Mouse (Mus musculus) adrenal gland, postnatal 4 days (tissue): Measurements from ENCODE around the gene Senp6. TPM values are rescaled to one million over a fixed set of nuclear protein-coding genes. Genes with fewer than 3 reads are reported as not detected.
A peak's percentile ranks its signal among the peaks of the same experiment; 100 is the strongest.
"Not testable (repeated sequence)": the region's sequence is repeated elsewhere in the genome, so short reads cannot be mapped to it uniquely, and the experiment has no call there.

Source experiments
- DNase-seq, 2 experiments: peaks; one replicate each; pipeline ENCODE4 v3.0.0; 2021 to 2022; ENCODE audit warnings: low spot score in 2 of 2, mixed read lengths in 2 of 2
- long read RNA-seq, 2 experiments: library from polyadenylated mRNA; stranded (forward); transcript quantifications; one replicate each; pipeline ENCODE4 v2.0.0; 2021
- total RNA-seq, 2 experiments: library from RNA; stranded (reverse); gene quantifications; 2 replicates each; pipeline ENCODE4 v1.2.3; 2021

The Senp6 gene
- 100 to 1,000 TPM; 144 to 156 TPM for total RNA-seq
- long read RNA-seq, experiment 1, full-length matches to known transcripts, result 14 of 48 reads
- long read RNA-seq, experiment 1, partial matches to known transcripts, result 2 of 48 reads
- long read RNA-seq, experiment 1, other reads (novel, unspliced or antisense), result 32 of 48 reads
- long read RNA-seq, experiment 2, full-length matches to known transcripts, result 37 of 139 reads
- long read RNA-seq, experiment 2, partial matches to known transcripts, result 39 of 139 reads
- long read RNA-seq, experiment 2, other reads (novel, unspliced or antisense), result 63 of 139 reads

DNA sequence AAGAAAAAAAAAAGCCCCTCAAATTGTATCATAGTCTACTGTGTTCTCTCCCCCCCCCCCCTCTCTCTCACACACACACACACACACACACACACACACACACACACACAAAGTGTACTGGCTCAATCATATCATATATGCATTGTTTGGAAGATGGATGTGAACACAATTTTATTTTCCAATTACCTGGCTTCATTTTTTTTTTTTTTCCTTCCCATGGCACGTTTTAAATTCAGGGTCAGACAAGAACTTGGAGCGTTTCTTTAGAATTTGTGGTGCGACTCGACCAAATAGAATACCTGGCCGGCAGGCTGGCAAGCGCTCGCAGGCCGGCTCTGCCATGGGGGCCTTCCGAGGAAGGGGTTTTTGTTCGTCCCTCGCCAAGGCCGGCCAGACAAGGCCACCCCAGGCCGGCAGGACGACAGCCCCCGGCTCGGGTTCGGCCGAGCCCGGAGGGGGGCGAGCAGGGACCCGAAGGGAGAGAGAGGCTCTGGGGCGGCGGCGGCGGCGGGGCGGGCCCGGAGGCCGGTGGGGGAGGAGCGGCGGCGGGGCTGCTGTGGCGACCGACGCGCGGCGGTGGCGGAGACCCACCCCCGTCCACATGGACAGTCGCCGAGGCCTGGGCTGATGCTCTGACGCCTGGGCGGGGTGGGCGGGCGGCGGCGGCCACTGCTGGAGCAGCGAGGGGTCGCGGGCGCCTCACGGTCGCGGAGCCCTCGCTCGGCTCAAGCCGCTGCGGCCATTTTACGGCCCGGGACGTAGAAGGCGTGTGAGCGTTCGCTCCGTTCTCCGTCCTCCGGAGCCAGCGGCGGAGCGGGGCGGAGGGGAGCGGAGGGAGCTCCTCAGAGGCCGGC, at the start of gene Senp6:
Gene Senp6, plus strand, starts transcription at position 537 of the 854 bp plus-strand sequence.
- DNase-seq, result peak in 1 of 2 experiments; percentile 55

DNA sequence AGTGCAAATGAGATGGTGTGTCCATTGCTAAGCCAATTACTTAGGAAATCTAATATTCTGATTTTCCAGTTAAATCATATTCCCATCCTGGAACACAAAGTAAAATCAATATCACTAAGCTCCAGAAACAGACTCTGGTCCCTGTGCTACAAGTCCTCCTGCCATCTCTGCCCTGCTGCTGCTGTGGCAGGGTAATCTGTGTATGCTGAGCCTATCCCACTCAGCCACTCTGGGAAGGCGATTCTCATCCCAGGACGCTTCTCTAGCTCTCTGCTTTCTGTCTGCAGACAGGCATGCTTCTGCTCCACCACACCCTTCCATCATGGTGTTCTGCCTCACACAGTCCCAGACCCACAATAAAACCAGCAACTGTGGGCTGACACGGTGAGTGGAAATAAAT, 46.3 kb upstream of the Senp6 start:
- DNase-seq, result no peak

DNA sequence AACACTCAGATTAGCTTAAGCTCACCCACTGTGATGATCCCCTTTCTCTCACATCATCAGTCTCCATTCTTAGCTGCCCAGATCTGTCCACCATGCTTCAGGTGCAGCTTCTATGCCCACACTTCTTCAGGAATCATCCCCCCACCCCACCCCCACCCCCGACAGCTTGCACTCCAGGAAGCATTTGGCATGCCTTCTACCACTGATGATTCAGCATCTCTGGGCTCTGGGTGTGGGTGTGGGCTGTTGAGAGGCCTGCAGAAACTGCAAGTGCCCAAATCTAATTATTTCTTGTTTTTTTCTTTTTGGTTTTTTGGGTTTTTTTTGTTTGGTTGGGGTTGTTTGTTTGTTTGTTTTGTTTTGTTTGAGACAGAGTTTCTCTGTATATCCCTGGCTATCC, 45.1 kb upstream of the Senp6 start:
- no peak for DNase-seq

DNA sequence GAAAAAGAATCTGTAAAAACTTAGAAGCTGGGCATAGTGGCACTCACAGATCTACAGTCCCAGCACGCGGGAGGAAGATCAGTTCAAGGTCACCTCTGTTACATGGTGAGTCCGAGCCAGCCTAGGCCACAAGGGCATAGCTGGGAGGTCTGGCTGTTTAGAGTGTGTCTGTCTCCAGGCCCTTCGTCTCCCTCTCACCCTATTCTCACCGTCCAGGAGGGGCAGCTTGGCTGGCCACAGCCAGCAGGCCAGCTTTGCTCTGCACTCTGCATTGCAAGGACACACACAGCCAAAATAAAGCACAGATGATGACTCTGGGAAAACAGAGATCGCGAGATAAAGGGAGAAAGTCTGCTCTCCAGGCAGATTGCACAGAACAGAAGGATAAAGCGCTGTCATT, 43.9 kb upstream of the Senp6 start:
- no peak for DNase-seq

DNA sequence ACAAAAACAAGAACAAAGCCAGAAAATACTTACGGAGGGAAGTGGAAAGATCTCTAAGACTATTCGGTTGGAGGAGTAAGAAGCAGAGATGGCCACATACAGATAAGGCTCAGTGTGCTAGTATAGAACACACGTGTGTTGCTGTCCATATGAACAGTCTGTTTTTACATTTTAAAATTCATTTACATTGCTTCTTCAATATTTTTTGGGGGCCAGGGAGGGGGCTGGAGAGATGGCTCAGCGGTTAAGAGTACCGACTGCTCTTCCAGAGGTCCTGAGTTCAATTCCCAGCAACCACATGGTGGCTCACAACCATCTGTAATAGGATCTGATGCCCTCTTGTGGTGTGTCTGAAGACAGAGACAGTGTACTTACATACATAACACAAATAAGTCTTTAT, 41.4 kb upstream of the Senp6 start:
- DNase-seq, result not testable (repeated sequence)

DNA sequence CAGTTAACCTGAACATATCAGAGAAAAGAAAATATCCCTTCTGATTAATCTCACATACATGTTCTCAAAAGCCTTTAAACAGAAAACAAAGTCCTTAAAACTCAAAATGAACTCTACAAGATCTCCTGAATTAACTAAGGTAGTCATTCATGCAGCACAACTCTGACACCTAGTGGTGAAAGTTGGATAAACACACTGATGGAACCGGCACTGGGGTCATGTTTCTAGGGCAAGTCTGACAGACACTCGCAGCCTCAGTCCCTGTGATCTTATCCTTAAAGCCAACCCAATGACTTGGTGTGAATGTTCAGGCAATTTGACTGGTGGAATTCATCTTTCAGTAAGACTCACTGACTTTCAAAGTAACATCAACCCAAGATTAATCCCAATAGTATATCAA, 40.7 kb upstream of the Senp6 start:
- DNase-seq, result peak in 1 of 2 experiments; percentile 29

DNA sequence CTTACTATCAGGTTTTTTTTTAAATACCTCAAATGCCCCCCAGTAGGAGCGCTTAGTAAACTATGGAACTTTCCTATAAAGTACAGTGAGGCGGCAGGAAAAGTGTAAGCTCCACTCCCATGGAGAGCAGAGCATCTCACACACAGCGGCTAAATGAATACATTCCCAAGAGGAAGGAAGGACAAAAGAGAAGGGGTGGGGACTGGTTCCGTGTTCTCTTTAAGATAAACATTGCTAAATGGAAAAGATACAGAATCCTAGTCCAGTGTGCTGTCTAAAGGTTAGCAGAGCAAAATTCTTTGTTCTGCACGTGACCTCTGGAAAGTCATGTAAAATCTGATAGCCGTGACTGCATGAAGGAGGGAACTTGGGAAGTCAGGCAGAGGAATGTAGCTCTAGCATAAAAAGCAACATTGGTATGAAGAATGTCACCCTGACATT, 40.1 kb upstream of the Senp6 start:
- no peak for DNase-seq

DNA sequence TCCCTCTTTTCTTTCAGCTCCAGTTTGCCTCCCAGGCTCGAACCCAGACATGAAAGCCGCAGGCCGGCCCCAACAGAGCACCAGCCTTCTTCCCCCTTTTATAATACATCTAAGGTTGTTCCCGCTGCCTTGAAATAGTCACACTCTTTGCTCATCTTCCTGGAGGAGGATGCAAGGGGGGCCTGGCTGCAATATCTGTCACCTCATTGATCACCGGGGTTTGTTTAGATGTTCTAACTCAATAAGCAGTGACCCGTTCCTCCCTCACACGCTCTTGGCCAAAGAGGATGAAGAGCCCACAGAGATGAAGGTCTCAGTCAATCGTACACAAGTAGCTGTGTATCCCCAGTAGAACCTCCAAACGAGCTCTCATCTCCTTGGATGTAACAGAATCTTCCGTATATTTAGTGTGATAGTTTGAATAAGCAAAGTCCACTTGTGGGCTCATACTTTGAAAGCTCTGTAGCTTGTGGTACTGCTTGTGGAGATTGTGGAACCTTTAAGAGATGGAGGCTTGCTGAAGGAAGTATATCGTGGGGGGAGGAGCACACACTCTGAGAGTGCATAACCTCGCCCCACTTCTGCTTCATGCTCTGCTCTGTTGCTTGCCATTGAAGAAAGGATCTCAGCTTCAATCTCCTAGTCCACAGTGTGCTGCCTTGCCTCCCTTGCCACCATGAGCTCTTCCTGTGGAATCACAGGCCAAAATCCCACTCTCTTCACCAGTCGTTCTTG, 29.3 kb upstream of the Senp6 start:
- no peak for DNase-seq

DNA sequence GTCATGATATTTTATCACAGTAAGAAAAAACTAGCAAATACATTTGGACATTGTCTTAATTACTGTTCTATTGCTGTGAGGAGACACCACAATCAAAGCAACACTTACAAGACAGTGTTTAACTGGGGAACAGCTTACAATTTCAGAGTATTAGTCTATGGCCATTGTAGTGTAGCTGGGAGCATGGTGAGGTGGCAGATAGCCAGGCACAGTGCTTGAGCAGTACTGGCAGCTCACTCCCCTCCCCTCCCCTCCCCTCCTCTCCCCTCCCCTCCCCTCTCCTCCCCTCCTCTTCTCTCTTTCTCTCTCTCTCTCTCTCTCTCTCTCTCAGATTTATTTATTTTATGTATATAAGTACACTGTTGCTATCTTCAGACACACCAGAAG, 28.7 kb upstream of the Senp6 start:
- no peak for DNase-seq

DNA sequence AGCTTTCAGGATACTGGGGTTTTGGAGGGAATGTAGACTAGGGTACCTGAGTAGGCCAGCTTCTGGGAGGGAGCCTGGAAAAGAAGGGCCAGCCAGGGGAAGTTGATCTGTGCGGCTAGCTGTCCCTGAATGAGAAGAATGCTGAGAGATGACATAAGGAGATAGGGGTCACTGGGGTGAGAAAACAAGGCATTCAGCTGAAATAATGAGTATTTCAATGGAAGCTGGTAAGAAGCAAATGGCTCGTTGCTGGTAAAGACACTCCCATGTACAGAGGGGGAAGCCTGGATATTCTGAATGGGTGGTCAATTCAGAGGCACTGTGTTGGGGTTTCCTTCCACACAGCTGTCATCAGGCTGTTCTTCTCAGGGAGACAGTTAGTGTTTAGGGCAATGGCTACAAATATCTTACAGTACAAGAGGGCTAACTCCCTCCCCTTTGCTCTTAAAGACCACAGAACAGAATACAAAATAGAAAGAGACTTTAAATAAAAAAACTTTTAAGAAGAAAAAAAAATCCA, 27.3 kb upstream of the Senp6 start:
- DNase-seq, result no peak

DNA sequence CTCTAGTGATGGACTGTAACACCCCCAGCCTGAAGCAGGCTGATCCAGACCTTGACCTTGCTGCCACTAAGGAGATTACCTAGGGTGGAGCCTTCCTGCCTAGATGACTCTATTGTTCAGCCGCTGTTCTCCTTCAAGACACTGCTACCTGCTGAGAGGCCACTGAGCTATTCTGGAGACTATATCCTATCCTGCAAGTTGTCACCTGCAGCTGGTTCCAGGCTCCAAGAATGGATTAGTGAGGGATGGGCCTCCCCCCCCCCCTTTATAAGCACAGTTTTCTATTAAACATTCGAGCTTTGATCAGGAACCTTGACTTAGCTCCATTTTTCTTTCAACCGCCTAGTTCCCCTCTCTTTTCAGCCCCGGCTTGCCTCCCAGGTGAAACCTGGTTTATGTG, 22.4 kb upstream of the Senp6 start:
- DNase-seq, result not testable (repeated sequence)

DNA sequence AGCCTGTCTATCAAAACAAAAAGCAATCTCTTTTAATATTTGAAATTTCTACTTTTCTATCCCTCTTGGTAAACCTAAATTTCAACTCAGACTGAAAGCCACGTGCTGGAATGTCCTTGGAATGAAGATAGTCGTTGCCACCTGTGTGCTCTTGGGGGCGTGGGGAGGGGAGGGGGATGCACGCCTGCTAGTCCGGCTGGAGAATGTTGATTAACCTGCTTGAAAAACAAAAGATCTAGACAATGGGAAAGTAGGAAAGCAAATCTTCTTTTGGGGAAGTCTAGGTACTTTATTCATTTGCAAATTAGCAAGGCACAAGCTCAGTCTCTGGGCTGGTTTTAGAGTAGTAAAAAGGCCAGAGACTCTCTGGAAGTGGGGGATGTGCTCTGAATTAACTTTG, 17.4 kb upstream of the Senp6 start:
- not testable (repeated sequence) for DNase-seq

DNA sequence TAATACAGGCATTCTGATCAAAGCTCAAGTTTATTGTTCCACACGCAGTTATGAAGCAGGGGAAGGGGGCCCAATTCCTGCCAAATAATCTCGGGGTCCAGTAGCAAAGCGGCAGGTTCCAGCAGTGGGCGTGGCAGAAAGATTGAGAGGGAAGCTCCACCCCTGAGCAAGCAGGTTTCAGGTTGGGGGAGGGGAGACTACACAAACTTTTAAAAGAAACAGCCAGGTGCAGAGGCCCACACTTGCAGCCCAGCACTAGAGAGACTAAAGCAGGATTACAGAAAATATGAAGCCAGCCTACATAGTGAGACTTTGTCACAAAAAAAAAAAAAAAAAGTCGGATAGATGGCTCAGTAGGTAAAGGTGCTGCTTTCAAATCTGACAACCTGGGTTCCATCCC, 13.8 kb upstream of the Senp6 start:
- no peak for DNase-seq

DNA sequence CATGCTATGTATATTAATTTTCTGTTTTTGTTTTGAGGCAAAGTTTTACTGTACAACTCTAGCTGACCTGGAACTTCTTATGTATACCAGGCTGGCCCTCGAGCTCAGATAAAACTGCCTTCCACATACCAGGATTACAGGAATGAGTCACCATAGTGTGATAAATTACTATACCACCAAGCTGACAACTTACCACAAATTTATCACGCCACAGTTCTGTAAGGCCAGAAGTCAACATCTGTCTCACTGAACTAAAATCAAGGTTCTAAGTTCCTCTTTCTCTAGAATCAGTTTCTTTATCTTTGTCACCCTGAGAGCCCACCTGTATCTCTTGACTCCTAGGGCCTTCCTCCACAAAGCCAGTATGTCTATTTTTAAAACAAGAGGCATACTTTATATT, 9.0 kb upstream of the Senp6 start:
- no peak for DNase-seq

DNA sequence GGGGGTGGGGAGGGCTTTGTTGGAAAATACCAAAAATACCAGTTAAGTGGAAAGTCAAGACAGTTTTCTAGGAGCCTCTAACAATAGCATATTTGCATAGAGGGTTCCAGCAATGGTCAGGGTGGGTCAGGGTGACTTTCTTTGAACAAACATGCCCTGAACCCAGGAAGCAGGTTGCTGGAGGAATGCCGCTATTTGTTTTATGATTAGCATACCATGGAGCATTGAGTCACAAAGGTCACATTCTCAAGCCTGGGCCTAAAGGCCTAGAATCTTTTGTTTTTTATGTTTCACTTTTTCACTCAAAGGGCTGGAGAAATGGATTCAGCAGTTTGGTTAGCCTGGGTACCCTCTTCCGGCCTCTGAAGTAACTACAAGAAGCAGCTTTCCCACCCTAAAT, 1.2 kb upstream of the Senp6 start:
- not testable (repeated sequence) for DNase-seq

DNA sequence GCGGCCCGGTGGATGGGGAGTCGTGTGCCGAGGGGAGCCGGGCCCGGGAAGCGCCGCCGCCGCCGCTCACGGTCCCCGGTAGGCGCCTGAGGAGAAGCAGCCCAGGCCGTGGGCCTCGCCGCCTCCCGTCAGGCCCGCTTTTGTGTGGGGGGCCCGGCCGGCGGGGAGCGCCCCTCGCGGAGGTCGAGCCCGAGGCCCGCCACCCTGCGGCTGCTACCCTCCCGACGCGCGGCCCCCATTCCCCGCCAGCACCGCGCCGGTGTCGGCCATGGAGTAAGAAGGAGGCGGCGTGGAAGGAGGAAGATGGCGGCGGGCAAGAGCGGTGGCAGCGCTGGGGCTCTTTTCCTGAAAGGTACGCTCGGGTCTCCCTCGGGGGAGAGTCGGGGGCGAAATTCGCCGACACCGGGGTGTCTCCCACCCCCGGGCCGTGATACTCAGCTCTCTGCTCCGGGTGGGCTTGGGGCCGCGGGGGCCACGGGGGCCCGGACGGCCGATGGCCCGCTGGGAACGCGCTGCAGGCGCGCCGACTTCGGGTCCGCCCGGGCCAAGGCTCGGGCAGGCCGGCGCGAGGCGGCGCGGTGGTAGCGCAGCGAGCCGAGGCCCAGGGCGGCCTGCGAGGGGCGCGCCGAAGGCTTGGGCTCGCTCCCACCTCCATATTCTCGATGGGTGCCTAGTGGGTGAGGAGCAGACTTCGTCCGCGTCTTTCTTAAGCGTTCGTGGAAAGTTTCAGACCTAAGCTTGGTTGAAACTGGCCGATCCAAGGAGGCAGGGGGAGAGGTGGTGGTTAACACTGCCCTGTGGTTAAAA, 721 bp downstream of the Senp6 start:
- DNase-seq, result peak; percentile 49 to 56

DNA sequence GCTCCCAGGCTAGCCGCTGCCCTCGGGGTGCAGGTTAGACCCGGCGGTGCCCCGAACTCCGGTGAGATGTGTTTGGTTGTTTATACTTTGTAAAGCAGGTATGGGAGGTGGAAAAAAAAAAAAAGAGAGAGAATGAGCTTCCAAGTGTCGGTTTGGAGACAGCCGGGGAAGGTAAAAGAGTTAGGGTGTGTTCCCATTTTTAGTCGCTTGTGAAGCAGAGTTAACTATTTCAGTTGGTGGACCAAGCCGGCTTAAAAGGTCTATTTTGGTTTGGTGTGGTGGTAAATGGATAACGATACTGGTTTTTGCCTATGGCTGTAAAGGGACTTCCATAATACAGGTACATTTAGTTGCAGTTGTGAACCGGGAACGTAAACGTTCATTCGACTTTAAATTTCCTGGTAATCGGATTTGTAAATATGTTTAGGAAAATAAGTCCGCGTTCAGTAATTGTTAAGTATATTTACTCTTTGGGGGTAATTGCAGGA, 1.4 kb downstream of the Senp6 start:
- DNase-seq, result no peak

DNA sequence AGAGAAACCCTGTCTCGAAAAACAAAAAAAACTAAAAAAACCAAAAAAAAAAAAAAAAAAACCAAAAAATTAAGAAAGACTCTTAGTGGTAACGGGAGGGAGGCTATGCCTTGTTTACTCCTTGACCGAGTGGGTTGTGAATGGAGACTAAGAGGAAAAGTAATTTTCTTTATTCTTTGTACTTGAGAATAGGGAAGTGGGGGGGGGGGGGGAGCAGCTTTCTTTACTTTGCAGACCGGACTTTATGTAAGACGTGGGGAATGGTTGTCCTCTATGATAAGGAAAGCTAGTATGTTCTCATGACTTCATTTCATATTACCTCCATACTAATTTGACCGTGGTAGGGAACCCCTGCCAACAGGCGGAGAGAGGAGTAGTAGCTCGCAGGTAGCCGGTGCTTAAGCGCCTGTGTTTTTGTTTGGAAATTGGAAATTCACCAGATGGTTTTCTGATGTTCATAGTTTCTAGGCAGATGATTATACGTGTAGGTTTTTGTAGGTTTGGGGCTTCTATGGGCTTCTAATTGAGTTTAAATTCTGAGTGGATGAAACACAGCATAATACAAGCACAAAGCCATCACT, 2.1 kb downstream of the Senp6 start:
- no peak for DNase-seq

DNA sequence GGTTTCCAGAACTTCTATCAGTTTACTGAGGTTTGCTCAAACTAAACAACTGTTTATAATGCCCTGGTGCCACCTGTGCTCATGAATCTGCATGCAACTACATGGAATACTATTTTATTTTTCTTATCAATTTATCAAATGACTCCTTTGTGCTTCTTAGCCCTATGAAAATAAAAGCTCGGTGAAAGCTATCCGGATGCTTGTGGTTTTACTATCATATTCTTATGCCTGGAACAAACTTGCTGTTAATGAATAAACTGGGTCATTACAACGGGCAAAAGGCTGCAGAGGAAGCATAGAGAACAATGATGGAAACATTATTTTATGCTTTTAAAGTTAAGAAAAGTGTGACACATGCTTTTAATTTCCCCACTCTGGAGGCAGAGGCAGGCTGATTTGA, 3.3 kb downstream of the Senp6 start:
- DNase-seq, result no peak

DNA sequence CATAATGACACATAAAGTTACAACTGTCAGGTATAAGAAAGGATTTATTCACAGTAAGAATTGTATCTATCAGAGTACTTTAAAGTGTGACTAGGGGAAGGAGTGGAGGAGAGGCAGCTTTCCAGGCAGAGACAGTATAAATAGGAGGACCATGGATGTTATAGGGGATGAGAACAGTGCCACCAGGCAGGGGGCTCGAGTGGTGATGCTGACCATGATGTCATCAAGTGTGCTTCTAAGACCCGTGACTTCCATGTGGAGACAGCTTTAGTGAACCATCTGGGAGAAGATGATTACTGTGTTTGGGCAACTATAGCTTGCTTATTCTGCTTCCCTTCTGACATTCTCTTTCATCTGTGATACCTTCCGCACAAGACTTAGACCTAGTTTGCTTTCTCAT, 4.9 kb downstream of the Senp6 start:
- no peak for DNase-seq
